Mouse (Mus musculus): ENCODE measurements around the gene Ftcd. TPM values are rescaled to one million over a fixed set of nuclear protein-coding genes. Genes with fewer than 3 reads are reported as not detected.

The Ftcd gene
- polyA plus RNA-seq, 1 experiment = not detected

- no peak overlapping the region for H3K4me3 ChIP-seq (ENCODE audit: insufficient read depth, poor library complexity, severe bottlenecking)
- no peaks in the 10 kb centered on the region for H3K36me3 ChIP-seq (ENCODE audit: control insufficient read depth, insufficient read depth)
- no peaks in the 10 kb centered on the region for H3K79me3 ChIP-seq (ENCODE audit: low read depth)
- H3K27me3 ChIP-seq (ENCODE audit: control insufficient read depth, insufficient read depth, insufficient read length) = no peaks in the 10 kb centered on the region
- H3ac ChIP-seq (ENCODE audit: control insufficient read depth, insufficient read length, low read depth) = no peak overlapping the region
- no peaks in the 10 kb centered on the region for H3K79me2 ChIP-seq (ENCODE audit: control insufficient read depth, insufficient read depth)
- TF ChIP-seq MYOG (IDR thresholded peaks at IDR 0.05; ENCODE audit: control insufficient read depth, extremely low read depth, insufficient read length) = no peak
- TF ChIP-seq MYOD1 (IDR thresholded peaks at IDR 0.05; ENCODE audit: control insufficient read depth, insufficient read length, low read depth) = no peak
- no peak for TF ChIP-seq MAX (IDR thresholded peaks at IDR 0.05)
- no peak for TF ChIP-seq USF1 (IDR thresholded peaks at IDR 0.05; ENCODE audit: low read depth)
- no peak for TF ChIP-seq CEBPB (IDR thresholded peaks at IDR 0.05; ENCODE audit: low read depth)
- no peak for TF ChIP-seq CTCF (IDR thresholded peaks at IDR 0.05; ENCODE audit: control insufficient read depth, insufficient read depth, insufficient read length)
- no peak for TF ChIP-seq FOSL1 (IDR thresholded peaks at IDR 0.05; ENCODE audit: insufficient read depth, low read length, poor library complexity, severe bottlenecking)
Measured at GRCm38 (mm10) chr10:76627714-76628113, 52.3 kb downstream of the Ftcd start.

GRCm38 (mm10) chr10:76630657-76631056, 55.2 kb downstream of the Ftcd start:
- Histone ChIP-seq H3K27me3 (ENCODE audit: control insufficient read depth, insufficient read depth, insufficient read length) (no peaks in the 10 kb centered on the region), H3K79me2 (ENCODE audit: control insufficient read depth, insufficient read depth) (no peaks in the 10 kb centered on the region), H3K36me3 (ENCODE audit: control insufficient read depth, insufficient read depth) (no peaks in the 10 kb centered on the region), H3K4me3 (ENCODE audit: insufficient read depth, poor library complexity, severe bottlenecking) (no peak overlapping the region), H3K79me3 (ENCODE audit: low read depth) (no peaks in the 10 kb centered on the region), H3ac (ENCODE audit: control insufficient read depth, insufficient read length, low read depth) (no peak overlapping the region)
- no peak for TF ChIP-seq FOSL1 (IDR thresholded peaks at IDR 0.05; ENCODE audit: insufficient read depth, low read length, poor library complexity, severe bottlenecking)
- TF ChIP-seq MAX (IDR thresholded peaks at IDR 0.05) = no peak

GRCm38 (mm10) chr10:76632630-76633029, 57.2 kb downstream of the Ftcd start:
- Histone ChIP-seq H3K79me3 (ENCODE audit: low read depth) (no peaks in the 10 kb centered on the region), H3K36me3 (ENCODE audit: control insufficient read depth, insufficient read depth) (no peaks in the 10 kb centered on the region), H3ac (ENCODE audit: control insufficient read depth, insufficient read length, low read depth) (no peak overlapping the region), H3K4me3 (ENCODE audit: insufficient read depth, poor library complexity, severe bottlenecking) (no peak overlapping the region), H3K79me2 (ENCODE audit: control insufficient read depth, insufficient read depth) (no peaks in the 10 kb centered on the region), H3K27me3 (ENCODE audit: control insufficient read depth, insufficient read depth, insufficient read length) (no peaks in the 10 kb centered on the region)
- TF ChIP-seq MYOD1 (IDR thresholded peaks at IDR 0.05; ENCODE audit: control insufficient read depth, insufficient read length, low read depth) (no peak), CTCF (IDR thresholded peaks at IDR 0.05; ENCODE audit: control insufficient read depth, insufficient read depth, insufficient read length) (no peak), MYOG (IDR thresholded peaks at IDR 0.05; ENCODE audit: control insufficient read depth, extremely low read depth, insufficient read length) (no peak), MAX (IDR thresholded peaks at IDR 0.05) (no peak), CEBPB (IDR thresholded peaks at IDR 0.05; ENCODE audit: low read depth) (no peak), FOSL1 (IDR thresholded peaks at IDR 0.05; ENCODE audit: insufficient read depth, low read length, poor library complexity, severe bottlenecking) (no peak), USF1 (IDR thresholded peaks at IDR 0.05; ENCODE audit: low read depth) (no peak)

- H3ac ChIP-seq (ENCODE audit: control insufficient read depth, insufficient read length, low read depth) = no peak overlapping the region
- H3K79me3 ChIP-seq (ENCODE audit: low read depth) = no peaks in the 10 kb centered on the region
- H3K27me3 ChIP-seq (ENCODE audit: control insufficient read depth, insufficient read depth, insufficient read length) = no peaks in the 10 kb centered on the region
- H3K4me3 ChIP-seq (ENCODE audit: insufficient read depth, poor library complexity, severe bottlenecking) = no peak overlapping the region
- TF ChIP-seq MAX (IDR thresholded peaks at IDR 0.05) (no peak), CEBPB (IDR thresholded peaks at IDR 0.05; ENCODE audit: low read depth) (no peak), USF1 (IDR thresholded peaks at IDR 0.05; ENCODE audit: low read depth) (no peak), MYOD1 (IDR thresholded peaks at IDR 0.05; ENCODE audit: control insufficient read depth, insufficient read length, low read depth) (no peak), CTCF (IDR thresholded peaks at IDR 0.05; ENCODE audit: control insufficient read depth, insufficient read depth, insufficient read length) (no peak), FOSL1 (IDR thresholded peaks at IDR 0.05; ENCODE audit: insufficient read depth, low read length, poor library complexity, severe bottlenecking) (no peak), MYOG (IDR thresholded peaks at IDR 0.05; ENCODE audit: control insufficient read depth, extremely low read depth, insufficient read length) (no peak)
- no peaks in the 10 kb centered on the region for H3K36me3 ChIP-seq (ENCODE audit: control insufficient read depth, insufficient read depth)
- no peaks in the 10 kb centered on the region for H3K79me2 ChIP-seq (ENCODE audit: control insufficient read depth, insufficient read depth)
Measured at GRCm38 (mm10) chr10:76634094-76634571, 58.7 kb downstream of the Ftcd start.

GRCm38 (mm10) chr10:76634584-76634983, 59.1 kb downstream of the Ftcd start:
- H3K36me3 ChIP-seq (ENCODE audit: control insufficient read depth, insufficient read depth) = no peaks in the 10 kb centered on the region
- no peaks in the 10 kb centered on the region for H3K79me3 ChIP-seq (ENCODE audit: low read depth)
- no peak overlapping the region for H3ac ChIP-seq (ENCODE audit: control insufficient read depth, insufficient read length, low read depth)
- TF ChIP-seq CEBPB (IDR thresholded peaks at IDR 0.05; ENCODE audit: low read depth) (no peak), MYOG (IDR thresholded peaks at IDR 0.05; ENCODE audit: control insufficient read depth, extremely low read depth, insufficient read length) (no peak), FOSL1 (IDR thresholded peaks at IDR 0.05; ENCODE audit: insufficient read depth, low read length, poor library complexity, severe bottlenecking) (no peak), USF1 (IDR thresholded peaks at IDR 0.05; ENCODE audit: low read depth) (no peak), MYOD1 (IDR thresholded peaks at IDR 0.05; ENCODE audit: control insufficient read depth, insufficient read length, low read depth) (no peak), CTCF (IDR thresholded peaks at IDR 0.05; ENCODE audit: control insufficient read depth, insufficient read depth, insufficient read length) (no peak), MAX (IDR thresholded peaks at IDR 0.05) (no peak)
- no peak overlapping the region for H3K4me3 ChIP-seq (ENCODE audit: insufficient read depth, poor library complexity, severe bottlenecking)
- no peaks in the 10 kb centered on the region for H3K27me3 ChIP-seq (ENCODE audit: control insufficient read depth, insufficient read depth, insufficient read length)
- no peaks in the 10 kb centered on the region for H3K79me2 ChIP-seq (ENCODE audit: control insufficient read depth, insufficient read depth)

GRCm38 (mm10) chr10:76636026-76636425, 60.6 kb downstream of the Ftcd start:
- H3K79me3 ChIP-seq (ENCODE audit: low read depth) = no peaks in the 10 kb centered on the region
- H3K4me3 ChIP-seq (ENCODE audit: insufficient read depth, poor library complexity, severe bottlenecking) = no peak overlapping the region
- H3K27me3 ChIP-seq (ENCODE audit: control insufficient read depth, insufficient read depth, insufficient read length) = no peaks in the 10 kb centered on the region
- no peaks in the 10 kb centered on the region for H3K79me2 ChIP-seq (ENCODE audit: control insufficient read depth, insufficient read depth)
- H3ac ChIP-seq (ENCODE audit: control insufficient read depth, insufficient read length, low read depth) = no peak overlapping the region
- H3K36me3 ChIP-seq (ENCODE audit: control insufficient read depth, insufficient read depth) = no peaks in the 10 kb centered on the region
- TF ChIP-seq CEBPB (IDR thresholded peaks at IDR 0.05; ENCODE audit: low read depth) (no peak), FOSL1 (IDR thresholded peaks at IDR 0.05; ENCODE audit: insufficient read depth, low read length, poor library complexity, severe bottlenecking) (no peak), MYOG (IDR thresholded peaks at IDR 0.05; ENCODE audit: control insufficient read depth, extremely low read depth, insufficient read length) (no peak), MAX (IDR thresholded peaks at IDR 0.05) (no peak), MYOD1 (IDR thresholded peaks at IDR 0.05; ENCODE audit: control insufficient read depth, insufficient read length, low read depth) (no peak), CTCF (IDR thresholded peaks at IDR 0.05; ENCODE audit: control insufficient read depth, insufficient read depth, insufficient read length) (no peak), USF1 (IDR thresholded peaks at IDR 0.05; ENCODE audit: low read depth) (no peak)
